Mouse (Mus musculus): ENCODE measurements around the gene Atp5j.

GRCm38 (mm10) chr16:84881168-84881567, 45.7 kb upstream of the Atp5j start:
- TF ChIP-seq CTCF (IDR thresholded peaks at IDR 0.05; ENCODE audit: extremely low read depth, insufficient read depth, low read length) (no peak), POLR2A (IDR thresholded peaks at IDR 0.05; ENCODE audit: extremely low read depth, insufficient read depth, low read length) (no peak)

Data from cortical plate, adult 2 months (tissue).